Mouse (Mus musculus) adrenal gland, postnatal 4 days (tissue): ENCODE data around the gene Col4a5. TPM values are rescaled to one million over a fixed set of nuclear protein-coding genes. Genes with fewer than 3 reads are reported as not detected.

Source experiments
- total RNA-seq, 2 experiments: library from RNA; stranded (reverse); gene quantifications; 2 replicates each; pipeline ENCODE4 v1.2.3; 2021

Col4a5 gene
- total RNA-seq, 2 experiments from 2014 or later: 34.7 to 52.0 TPM

Other genes with a start within 250 kb of the Col4a5 start
- gene Col4a6, start 1.3 kb upstream of the Col4a5 start, total RNA-seq: 10 to 100 TPM in 1 of 2 experiments, 1 to 10 TPM in 1; 6.1 to 12.3 TPM
- gene Irs4, start 249.9 kb downstream of the Col4a5 start, total RNA-seq: 1 to 10 TPM in 1 of 2 experiments, under 1 TPM in 1; 0.99 to 3.8 TPM